Mouse (Mus musculus) central nervous system, embryonic 14 days (tissue): ENCODE measurements around the gene Zfp988. TPM values are rescaled to one million over a fixed set of nuclear protein-coding genes. Genes with fewer than 3 reads are reported as not detected.

Source experiments
- polyA plus RNA-seq: library from polyadenylated mRNA; depleted of rRNA; stranded (reverse); fragments of >200 nt; gene quantifications from 2 replicates; pipeline ENCODE4 v1.2.3, GENCODE M21; 2012; rRNA removed

Gene Zfp988
- polyA plus RNA-seq, result 0.09 TPM in 2 replicates

DNA sequence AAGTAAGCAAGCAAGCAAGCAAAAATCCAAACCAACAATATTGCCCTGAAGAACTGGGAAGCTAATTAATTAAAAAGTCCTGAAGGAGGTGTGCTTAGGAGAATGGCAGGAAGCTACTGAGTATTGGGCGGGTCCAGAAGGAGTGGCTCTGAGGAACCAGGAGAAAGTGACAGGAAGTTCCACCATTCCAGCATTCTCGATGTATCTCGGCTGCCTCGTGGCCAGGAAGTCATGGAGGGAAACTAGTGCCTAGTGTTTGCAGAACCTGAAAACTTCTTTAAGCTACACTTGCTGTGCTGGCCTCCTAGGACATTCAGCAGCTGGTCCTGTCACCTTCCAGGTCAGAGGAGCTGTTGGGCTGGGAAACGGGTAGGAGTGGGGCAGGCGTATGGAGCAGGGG, at the start of gene Zfp988:
Gene Zfp988 (plus strand): TSS at position 239 of the 400 bp plus-strand sequence.

DNA sequence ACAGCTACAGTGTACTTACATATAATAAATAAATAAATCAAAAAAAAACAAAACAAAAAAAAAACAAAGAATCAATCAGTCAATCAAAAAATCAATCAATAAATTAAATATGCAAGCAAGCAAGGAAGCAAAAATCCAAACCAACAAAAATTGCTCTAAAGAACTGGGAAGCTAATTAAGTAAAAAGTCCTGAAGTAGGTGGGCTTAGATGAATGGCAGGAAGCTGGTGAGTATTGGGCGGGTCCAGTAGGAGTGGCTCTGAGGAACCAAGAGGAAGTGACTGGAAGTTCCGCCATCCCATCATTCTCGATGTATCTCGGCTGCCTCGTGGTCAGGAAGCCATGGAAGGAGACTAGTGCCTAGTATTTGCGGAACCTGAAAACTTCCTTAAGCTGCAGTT, 55.5 kb downstream of the Zfp988 start, which contains the start of gene Zfp978:
Gene Zfp978 (plus strand): TSS at position 301 of the 400 bp plus-strand sequence.

Other genes starting within 250 kb of the Zfp988 start
- 2.9 and 3.0 TPM in 2 replicates for gene Zfp991, start 173.6 kb upstream of the Zfp988 start, polyA plus RNA-seq
- not detected in 2 replicates for gene Zfp978, start 55.6 kb downstream of the Zfp988 start, polyA plus RNA-seq
- 1.4 and 1.9 TPM in 2 replicates for gene Zfp982, start 186.7 kb downstream of the Zfp988 start, polyA plus RNA-seq
- gene Gm16503, start 234.5 kb downstream of the Zfp988 start, polyA plus RNA-seq, result 0.70 and 0.96 TPM in 2 replicates
- 0.03 and 0.04 TPM in 2 replicates for gene Zfp985, start 247.6 kb downstream of the Zfp988 start, polyA plus RNA-seq